Mouse (Mus musculus) intestine, postnatal 0 days (tissue): ENCODE results near the gene Eml5. TPM values are rescaled to one million over a fixed set of nuclear protein-coding genes. Genes with fewer than 3 reads are reported as not detected.

ENCODE experiments used
- ATAC-seq: fragments of 200-750 bp; cut with Nextera tagmentation; 2 replicates; pipeline ENCODE4 v1.8.0; 2017; ENCODE audit warnings: mild to moderate bottlenecking, moderate TSS enrichment, moderate library complexity
- H3K27ac ChIP-seq: fragments of 300-500 bp; sonication (generic); 2 replicates; pipeline ENCODE4 v1.5.1; 2014; ENCODE audit warnings: mild to moderate bottlenecking, low read depth, low read length, moderate library complexity
- H3K27me3 ChIP-seq: fragments of 300-500 bp; sonication (generic); replicated peaks from 2 replicates; pipeline ENCODE4 v1.6.1; 2014; ENCODE audit warnings: low read length, mixed read lengths; ENCODE audit not compliant: control insufficient read depth, insufficient read depth
- H3K36me3 ChIP-seq: fragments of 300-500 bp; sonication (generic); 2 replicates; pipeline ENCODE4 v1.6.1; 2014; ENCODE audit warnings: mild to moderate bottlenecking, moderate library complexity; ENCODE audit not compliant: control insufficient read depth, insufficient read depth
- H3K4me1 ChIP-seq: fragments of 300-500 bp; sonication (generic); replicated peaks from 2 replicates; pipeline ENCODE4 v1.6.1; 2014; ENCODE audit warnings: antibody characterized with exemption, low read length, mixed read lengths; ENCODE audit not compliant: control insufficient read depth, insufficient read depth
- H3K4me2 ChIP-seq: fragments of 300-500 bp; sonication (generic); replicated peaks from 2 replicates; pipeline ENCODE4 v1.6.1; 2014; ENCODE audit warnings: low read depth, mild to moderate bottlenecking, moderate library complexity
- H3K4me3 ChIP-seq: fragments of 300-500 bp; sonication (generic); 2 replicates; pipeline ENCODE4 v1.5.1; 2014; ENCODE audit warnings: low read depth, low read length
- H3K9ac ChIP-seq: fragments of 300-500 bp; sonication (generic); 2 replicates; pipeline ENCODE4 v1.6.1; 2014; ENCODE audit warnings: mild to moderate bottlenecking, low read depth, low read length
- H3K9me3 ChIP-seq: fragments of 300-500 bp; sonication (generic); 2 replicates; pipeline ENCODE4 v1.6.1; 2016; ENCODE audit warnings: mixed run types; ENCODE audit not compliant: control insufficient read depth
- CTCF ChIP-seq: sonication (generic); IDR thresholded peaks from 2 replicates; pipeline ENCODE4 v1.5.1; 2016; ENCODE audit warnings: low read depth, mild to moderate bottlenecking, control low read depth, antibody characterized with exemption, moderate library complexity
- WGBS: fragments of 180-500 bp; shearing (Covaris S2); extraction: QIAGEN DNeasy Blood & Tissue Kit; methylation state at CpG from one replicate; pipeline ENCODE4 v1.1.7; 2014; 5-methylcytosine and 5-hydroxymethylcytosine counted together
- polyA plus RNA-seq: library from polyadenylated mRNA; unstranded; fragments of >200 nt; fragmentation: Nextera tagmentation; extraction: Ambion mirVana; gene quantifications from 2 replicates; pipeline ENCODE4 v1.2.1, GENCODE M21; 2015

The Eml5 gene
- polyA plus RNA-seq, 1 experiment from 2014 or later: 1.3 TPM

DNA sequence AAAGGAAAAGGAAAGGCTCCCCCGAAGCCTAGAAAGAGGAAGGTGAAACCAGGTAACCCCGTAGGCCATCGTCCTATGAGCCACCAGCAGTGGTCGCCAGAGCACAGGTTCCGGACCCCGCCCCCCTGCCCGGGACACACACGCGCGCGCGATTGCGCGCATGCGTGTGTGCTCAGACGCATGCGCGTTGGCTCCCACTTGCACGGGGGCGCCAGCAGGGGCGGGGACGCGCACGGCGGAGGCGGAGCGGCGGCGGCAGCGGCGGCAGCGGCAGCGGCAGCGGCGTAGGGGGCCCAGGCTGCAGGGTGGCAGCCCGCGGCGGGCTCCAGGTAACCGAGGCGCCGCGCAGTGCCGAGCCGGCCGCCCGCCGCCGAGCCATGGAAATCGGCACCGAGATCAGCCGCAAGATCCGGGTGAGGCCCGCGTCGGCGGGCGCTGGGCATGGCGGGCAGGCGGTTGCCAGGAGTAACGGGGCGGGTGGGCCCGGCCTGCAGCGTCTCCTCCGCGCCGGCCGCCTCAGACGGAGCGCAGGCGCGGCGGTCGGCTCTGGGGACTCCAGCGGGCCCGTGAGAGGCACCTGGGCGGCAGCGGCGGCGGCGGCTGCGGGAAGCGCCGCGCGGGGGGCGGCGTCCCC, 154.4 kb downstream of the Eml5 start, which contains the start of gene Zc3h14:
Gene Zc3h14, plus strand, starts transcription at position 219 of the 634 bp plus-strand sequence.
- WGBS: under 1% methylated on average over 69 of the region's 87 CpGs
- TF ChIP-seq CTCF: peak; percentile 82
- H3K4me1 ChIP-seq: no peaks in the 10 kb centered on the region
- ATAC-seq: peak; percentile 97
- peak within 1 kb of the TSS; percentile 90 for H3K4me3 ChIP-seq
- no peaks in the 10 kb centered on the region for H3K27me3 ChIP-seq
- H3K4me2 ChIP-seq: peak within 1 kb of the TSS; percentile 66
- H3K9ac ChIP-seq: peak within 1 kb of the TSS; percentile 86
- peak within 1 kb of the TSS; percentile 85 for H3K27ac ChIP-seq
- H3K9me3 ChIP-seq: no peaks in the 10 kb centered on the region
- H3K36me3 ChIP-seq: 0 out of 2 replicates have a peak, but pooled peaks cover 4% of the 10 kb centered on the region

GRCm38 (mm10) chr12:98746131-98746530, 155.2 kb downstream of the Eml5 start:
- ATAC-seq: peak; percentile 77
- WGBS: 25% methylated on average over 2 of the region's 2 CpGs
- peak; percentile 86 for TF ChIP-seq CTCF
- Histone ChIP-seq H3K27me3 (no peaks in the 10 kb centered on the region), H3K4me2 (peak overlapping the region; percentile 66; the same call in 1 of the 2 replicates), H3K36me3 (0 out of 2 replicates have a peak, but pooled peaks cover 4% of the 10 kb centered on the region), H3K27ac (no peak overlapping the region), H3K4me1 (no peaks in the 10 kb centered on the region), H3K9me3 (no peaks in the 10 kb centered on the region), H3K9ac (no peak overlapping the region), H3K4me3 (no peak overlapping the region)

GRCm38 (mm10) chr12:98745626-98746025, 155.7 kb downstream of the Eml5 start:
- 54% methylated on average over 4 of the region's 4 CpGs for WGBS
- H3K9ac ChIP-seq: no peak overlapping the region
- no peak for ATAC-seq
- no peak overlapping the region for H3K4me3 ChIP-seq
- H3K36me3 ChIP-seq: 0 out of 2 replicates have a peak, but pooled peaks cover 3% of the 10 kb centered on the region
- no peak overlapping the region for H3K27ac ChIP-seq
- no peak for TF ChIP-seq CTCF
- H3K4me1 ChIP-seq: no peaks in the 10 kb centered on the region
- H3K9me3 ChIP-seq: no peaks in the 10 kb centered on the region
- no peak overlapping the region for H3K4me2 ChIP-seq
- no peaks in the 10 kb centered on the region for H3K27me3 ChIP-seq

- ATAC-seq: no peak
- no peak for TF ChIP-seq CTCF
- Histone ChIP-seq H3K36me3 (no peaks in the 10 kb centered on the region), H3K9me3 (no peaks in the 10 kb centered on the region), H3K4me1 (no peaks in the 10 kb centered on the region), H3K27me3 (no peaks in the 10 kb centered on the region), H3K4me2 (no peak overlapping the region), H3K4me3 (no peak overlapping the region), H3K9ac (no peak overlapping the region), H3K27ac (no peak overlapping the region)
- WGBS: 30% methylated on average over 3 of the region's 3 CpGs
Observed at GRCm38 (mm10) chr12:98741011-98741501, 160.2 kb downstream of the Eml5 start.

DNA sequence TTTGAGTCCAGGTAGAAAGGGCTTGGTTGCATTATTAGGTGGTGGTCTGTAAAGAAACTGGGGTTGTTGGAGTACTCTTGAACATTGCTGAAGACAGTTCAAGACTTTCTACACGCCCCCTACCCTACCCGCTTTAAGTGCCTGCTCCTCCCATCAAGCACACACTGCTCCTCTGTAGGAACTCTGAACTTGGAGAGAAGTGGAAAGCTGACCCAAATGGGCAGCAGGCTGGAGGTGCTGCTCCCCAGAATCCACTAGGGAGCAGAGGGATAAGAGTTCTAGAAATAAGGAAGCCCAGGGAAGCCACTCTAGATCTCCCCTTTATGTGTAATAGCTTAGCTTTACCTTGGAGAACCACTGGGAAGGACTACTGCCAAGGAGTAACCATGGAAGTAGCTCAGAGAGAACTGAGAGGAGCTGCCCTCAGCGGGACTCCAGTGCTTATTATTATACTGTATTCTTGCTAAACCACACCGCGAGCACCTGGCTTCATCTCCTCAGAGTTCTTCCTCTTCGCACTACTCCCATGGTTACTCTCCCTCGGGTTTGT, 163.4 kb downstream of the Eml5 start:
- peaks cover 6% of the 10 kb centered on the region; the same call in 1 of the 2 replicates for H3K4me1 ChIP-seq
- H3K4me3 ChIP-seq: peak overlapping the region; percentile 89
- H3K9me3 ChIP-seq: no peaks in the 10 kb centered on the region
- H3K27me3 ChIP-seq: no peaks in the 10 kb centered on the region
- 18% methylated on average over 7 of the region's 7 CpGs for WGBS
- no peak for ATAC-seq
- no peaks in the 10 kb centered on the region for H3K36me3 ChIP-seq
- peak overlapping the region; percentile 91 for H3K27ac ChIP-seq
- TF ChIP-seq CTCF: no peak
- H3K9ac ChIP-seq: peak overlapping the region; percentile 94
- peak overlapping the region; percentile 77 for H3K4me2 ChIP-seq

DNA sequence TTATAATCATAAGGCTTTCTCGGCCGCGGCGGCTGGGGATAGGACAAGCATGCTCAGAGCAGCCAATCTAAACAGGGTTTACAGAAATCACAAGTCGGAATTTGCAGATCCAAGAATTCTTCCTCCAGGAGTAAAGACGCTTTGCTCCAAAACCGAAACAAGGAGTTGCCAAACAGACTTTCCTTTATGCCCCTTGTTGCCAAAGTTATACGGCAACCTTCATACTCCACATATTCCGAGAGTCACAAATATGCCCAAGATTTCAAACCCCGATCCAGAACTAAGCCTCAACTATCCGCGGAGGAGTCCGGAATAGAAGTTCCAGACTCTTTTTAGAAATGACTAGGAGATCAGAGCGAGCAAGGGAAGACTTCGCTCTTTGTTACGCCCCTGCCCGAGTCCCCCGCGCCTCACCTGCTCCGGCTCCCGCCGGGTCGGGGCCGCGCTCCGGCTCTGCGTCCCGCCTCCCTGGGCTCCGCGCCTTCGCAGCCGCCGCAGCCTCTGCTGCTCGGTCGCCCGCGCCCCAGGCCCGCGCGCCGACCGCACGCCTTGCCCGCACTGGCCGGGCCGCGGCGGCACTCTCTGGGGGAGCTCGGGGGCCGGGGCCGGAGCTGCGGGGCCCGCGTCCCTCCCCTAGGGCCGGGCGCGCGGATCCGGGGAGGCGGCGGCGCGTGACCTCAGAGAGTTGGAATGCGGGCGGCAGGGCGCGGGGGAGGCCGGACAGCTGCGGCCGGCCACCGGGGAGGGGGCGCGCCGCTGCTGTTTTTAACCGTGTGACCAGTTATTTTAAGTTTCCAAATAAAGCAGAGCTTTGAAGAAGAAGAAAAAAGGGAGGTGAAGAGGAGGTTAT, 164.1 kb downstream of the Eml5 start, which contains the start of gene Ptpn21:
Gene Ptpn21, minus strand, starts transcription at position 455 of the 850 bp plus-strand sequence.
- Histone ChIP-seq H3K27me3 (no peaks in the 10 kb centered on the region), H3K27ac (peak within 1 kb of the TSS; percentile 91), H3K9me3 (no peaks in the 10 kb centered on the region), H3K4me1 (peaks cover 6% of the 10 kb centered on the region; the same call in 1 of the 2 replicates), H3K36me3 (no peaks in the 10 kb centered on the region), H3K4me3 (peak within 1 kb of the TSS; percentile 89), H3K4me2 (peak within 1 kb of the TSS; percentile 77), H3K9ac (peak within 1 kb of the TSS; percentile 94)
- TF ChIP-seq CTCF: no peak
- ATAC-seq: peak; percentile 83
- under 1% methylated on average over 71 of the region's 75 CpGs for WGBS

Other genes with a start within 250 kb of the Eml5 start
- gene Ptpn21, start 164.1 kb downstream of the Eml5 start, polyA plus RNA-seq: 4.3 and 4.7 TPM in 2 replicates
- gene Zc3h14, start 154.5 kb downstream of the Eml5 start, polyA plus RNA-seq: 34.1 and 37.9 TPM in 2 replicates
- gene Ttc8, start 19.1 kb upstream of the Eml5 start, polyA plus RNA-seq: 6.7 and 6.9 TPM in 2 replicates